Mouse (Mus musculus): ENCODE data around the gene Mgat4a.

GRCm38 (mm10) chr1:37495104-37495503 lies 45.7 kb downstream of the Mgat4a start:
- TF ChIP-seq CTCF (IDR thresholded peaks at IDR 0.05; ENCODE audit: low read depth, low read length), result no peak
- TF ChIP-seq GATA1 (IDR thresholded peaks at IDR 0.05; ENCODE audit: borderline replicate concordance, low read length), result no peak
- no peak for TF ChIP-seq POLR2AphosphoS5 (IDR thresholded peaks at IDR 0.05; ENCODE audit: insufficient replicate concordance, low read depth, low read length)
- no peak for TF ChIP-seq GATA2 (IDR thresholded peaks at IDR 0.05; ENCODE audit: borderline replicate concordance, low read depth, low read length)

Data from G1E (cell line).